8 mouse cellular contexts compared by ENCODE assay signal in the genomic region with DNA sequence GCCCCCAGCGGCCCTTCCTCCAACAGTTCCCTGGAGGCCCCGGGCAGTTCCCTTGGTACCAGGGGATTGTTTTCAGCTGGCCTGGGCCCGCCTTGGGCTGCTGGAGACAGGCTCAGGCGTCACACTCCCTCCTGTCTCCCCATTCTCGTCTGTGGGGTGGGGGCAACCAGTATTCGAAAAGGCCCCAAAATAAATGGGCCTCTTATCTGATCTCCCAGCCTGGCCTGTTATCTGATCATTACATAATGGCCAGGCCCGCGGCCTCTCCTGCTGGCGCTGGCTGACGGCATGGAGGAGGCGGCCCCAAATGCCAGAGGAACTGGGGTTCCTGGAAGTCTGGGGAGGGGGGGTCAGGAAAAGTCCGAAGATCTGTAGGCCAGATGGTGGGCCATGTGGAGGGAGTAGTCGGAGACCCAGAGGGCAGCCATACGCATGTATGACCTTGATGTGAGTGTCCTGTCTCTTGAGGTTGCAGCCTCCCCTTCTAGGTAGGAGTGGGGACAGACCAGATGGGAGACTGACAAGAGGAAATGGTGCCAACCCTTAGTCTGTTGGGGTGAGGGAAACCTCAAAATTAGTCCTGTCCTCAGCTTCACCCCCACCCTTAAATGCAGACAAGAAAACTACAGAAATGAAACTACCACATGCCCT. TPM values are rescaled to one million over a fixed set of nuclear protein-coding genes. Genes with fewer than 3 reads are reported as not detected.
DNase-seq lines count a peak whose midpoint lies in the region; ATAC-seq and TF ChIP-seq lines count a peak whose summit lies in the region.

No protein-coding gene starts in this region.

- H3K79me2 ChIP-seq in liver, adult 2 months (ENCODE audit: control insufficient read depth, insufficient read depth, low read length) = peaks cover 6% of the 10 kb centered on the region; the same call in 1 of the 2 replicates

- no peaks in the 10 kb centered on the region for H3K27me3 ChIP-seq in hindbrain, embryonic 11.5 days (ENCODE audit: control insufficient read depth, insufficient read depth, low read length)
- H3K27me3 ChIP-seq in liver, adult 2 months (ENCODE audit: control insufficient read depth, insufficient read depth, low read length) = no peaks in the 10 kb centered on the region
- H3K27me3 ChIP-seq in splenic B cell, adult 2 months (ENCODE audit: control insufficient read depth, insufficient read depth, low read length, poor library complexity, severe bottlenecking) = no peaks in the 10 kb centered on the region
- H3K27me3 ChIP-seq in forebrain, embryonic 16.5 days (replicated peaks; ENCODE audit: control insufficient read depth, insufficient read depth, low read length) = no peaks in the 10 kb centered on the region
- H3K27me3 ChIP-seq in thymus, adult 2 months (ENCODE audit: control insufficient read depth, insufficient read depth, low read length) = no peaks in the 10 kb centered on the region

- WGBS in hindbrain, embryonic 11.5 days = 77% methylated on average over 14 of the region's 14 CpGs
- 62% methylated on average over 14 of the region's 14 CpGs for WGBS in liver, adult 2 months
- WGBS in forebrain, embryonic 16.5 days = 82% methylated on average over 14 of the region's 14 CpGs
- 67% methylated on average over 14 of the region's 14 CpGs for WGBS in thymus, adult 2 months

- H3K4me1 ChIP-seq in hindbrain, embryonic 11.5 days (replicated peaks; ENCODE audit: control insufficient read depth, insufficient read depth, low read length) = no peaks in the 10 kb centered on the region
- peaks cover 2% of the 10 kb centered on the region; the same call in 1 of the 2 replicates for H3K4me1 ChIP-seq in liver, adult 2 months (ENCODE audit: control insufficient read depth, insufficient read depth, low read length)
- no peaks in the 10 kb centered on the region for H3K4me1 ChIP-seq in forebrain, embryonic 16.5 days (replicated peaks; ENCODE audit: control insufficient read depth, insufficient read depth, low read length)
- H3K4me1 ChIP-seq in thymus, adult 2 months (replicated peaks; ENCODE audit: control insufficient read depth, insufficient read depth, low read length) = 0 out of 2 replicates have a peak, but pooled peaks cover 9% of the 10 kb centered on the region

- TF ChIP-seq POLR2A in liver, adult 2 months (IDR thresholded peaks at IDR 0.05; ENCODE audit: extremely low read depth, insufficient read depth, low read length) = no peak
- TF ChIP-seq POLR2A in thymus, adult 2 months (IDR thresholded peaks at IDR 0.05; ENCODE audit: control insufficient read depth, extremely low read depth, insufficient read depth, low read length, poor library complexity) = no peak

- no peaks in the 10 kb centered on the region for H3K9me3 ChIP-seq in hindbrain, embryonic 11.5 days (ENCODE audit: control insufficient read depth, low read length)
- H3K9me3 ChIP-seq in forebrain, embryonic 16.5 days (ENCODE audit: control insufficient read depth, low read length) = no peaks in the 10 kb centered on the region

- H3K4me2 ChIP-seq in hindbrain, embryonic 11.5 days (replicated peaks; ENCODE audit: low read depth, low read length) = no peak overlapping the region
- H3K4me2 ChIP-seq in forebrain, embryonic 16.5 days (ENCODE audit: low read length) = no peak overlapping the region

- no peak for TF ChIP-seq CTCF in liver, adult 2 months (IDR thresholded peaks at IDR 0.05; ENCODE audit: low read depth, low read length)
- no peak for TF ChIP-seq CTCF in thymus, adult 2 months (IDR thresholded peaks at IDR 0.05; ENCODE audit: borderline replicate concordance, control insufficient read depth, extremely low read depth, insufficient read depth, low read length, poor library complexity)

- 0 out of 2 replicates have a peak overlapping the region, but pooled peaks have one; percentile 37 for H3K27ac ChIP-seq in hindbrain, embryonic 11.5 days (ENCODE audit: low read depth, low read length)
- peak overlapping the region; percentile 62 for H3K27ac ChIP-seq in liver, adult 2 months (replicated peaks; ENCODE audit: insufficient read depth, low read depth, low read length)
- H3K27ac ChIP-seq in forebrain, embryonic 16.5 days (ENCODE audit: low read length) = no peak overlapping the region
- H3K27ac ChIP-seq in thymus, adult 2 months (ENCODE audit: control insufficient read depth, insufficient read depth, low read length) = no peak overlapping the region

- ATAC-seq in hindbrain, embryonic 11.5 days (ENCODE audit: low FRiP score) = no peak
- no peak for ATAC-seq in forebrain, embryonic 16.5 days

- peak; percentile 49 for DNase-seq in kidney, adult 18-20 months
- DNase-seq in kidney, adult 11 months = no peak
- no peak for DNase-seq in hindbrain, embryonic 11.5 days (ENCODE audit: low spot score)
- DNase-seq in liver, adult 2 months (ENCODE audit: extremely low read depth, low read depth, low spot score) = no peak
- peak; percentile 19 for DNase-seq in splenic B cell, adult 2 months (ENCODE audit: low read depth, low spot score)
- no peak for DNase-seq in layer of hippocampus, adult 9-10 months (ENCODE audit: low spot score)
- DNase-seq in thymus, adult 2 months = no peak

- H3K9ac ChIP-seq in hindbrain, embryonic 11.5 days (ENCODE audit: low read depth, low read length) = no peak overlapping the region
- H3K9ac ChIP-seq in liver, adult 2 months (ENCODE audit: low read depth, low read length) = peak overlapping the region; percentile 46
- H3K9ac ChIP-seq in forebrain, embryonic 16.5 days (replicated peaks; ENCODE audit: low read depth, low read length) = no peak overlapping the region

- H3K4me3 ChIP-seq in hindbrain, embryonic 11.5 days (ENCODE audit: low read depth, low read length) = no peak overlapping the region
- H3K4me3 ChIP-seq in liver, adult 2 months (ENCODE audit: insufficient read depth, low read depth, low read length) = peak overlapping the region; percentile 6; the same call in 1 of the 2 replicates
- no peak overlapping the region for H3K4me3 ChIP-seq in forebrain, embryonic 16.5 days (replicated peaks; ENCODE audit: low read length)
- H3K4me3 ChIP-seq in thymus, adult 2 months (ENCODE audit: control insufficient read depth, insufficient read depth, low read length) = no peak overlapping the region

- H3K36me3 ChIP-seq in hindbrain, embryonic 11.5 days (ENCODE audit: control insufficient read depth, insufficient read depth, low read length) = no peaks in the 10 kb centered on the region
- no peaks in the 10 kb centered on the region for H3K36me3 ChIP-seq in liver, adult 2 months (ENCODE audit: control insufficient read depth, insufficient read depth, low read length)
- H3K36me3 ChIP-seq in splenic B cell, adult 2 months (ENCODE audit: control insufficient read depth, insufficient read depth, low read length, poor library complexity, severe bottlenecking) = no peaks in the 10 kb centered on the region
- no peaks in the 10 kb centered on the region for H3K36me3 ChIP-seq in forebrain, embryonic 16.5 days (ENCODE audit: control insufficient read depth, insufficient read depth)
- no peaks in the 10 kb centered on the region for H3K36me3 ChIP-seq in thymus, adult 2 months (ENCODE audit: control insufficient read depth, insufficient read depth, low read length)

RNA-seq across cellular contexts. Expression of a gene that starts 8.5 kb away (rescaled TPM):
- polyA plus RNA-seq in hindbrain, embryonic 11.5 days (2014; fragmentation: Nextera tagmentation; extraction: Ambion mirVana) = 18.1 and 23.1 TPM in 2 replicates
- total RNA-seq in liver, adult 2 months (2014; rRNA removed) = 14.2 and 25.9 TPM in 2 replicates
- polyA plus RNA-seq in liver, adult 2 months (2012; rRNA removed) = 55.0 and 70.8 TPM in 2 replicates
- polyA plus RNA-seq in forebrain, embryonic 16.5 days (2015; fragmentation: Nextera tagmentation; extraction: Ambion mirVana) = 27.3 and 31.9 TPM in 2 replicates
- 62.1 and 66.1 TPM in 2 replicates for polyA plus RNA-seq in thymus, adult 2 months (2012; rRNA removed)

RNA-seq across cellular contexts. Expression of a gene that starts 33.3 kb away (rescaled TPM):
- polyA plus RNA-seq in hindbrain, embryonic 11.5 days (2014; fragmentation: Nextera tagmentation; extraction: Ambion mirVana) = 23.4 and 23.9 TPM in 2 replicates
- 0.47 and 1.4 TPM in 2 replicates for total RNA-seq in liver, adult 2 months (2014; rRNA removed)
- polyA plus RNA-seq in liver, adult 2 months (2012; rRNA removed) = 0.26 and 0.34 TPM in 2 replicates
- 83.8 and 91.2 TPM in 2 replicates for polyA plus RNA-seq in forebrain, embryonic 16.5 days (2015; fragmentation: Nextera tagmentation; extraction: Ambion mirVana)
- 3.6 and 23.5 TPM in 2 replicates for polyA plus RNA-seq in thymus, adult 2 months (2012; rRNA removed)

RNA-seq across cellular contexts. Expression of a gene that starts 49.1 kb away (rescaled TPM):
- polyA plus RNA-seq in hindbrain, embryonic 11.5 days (2014; fragmentation: Nextera tagmentation; extraction: Ambion mirVana) = 11.2 and 13.6 TPM in 2 replicates
- total RNA-seq in liver, adult 2 months (2014; rRNA removed) = 158 and 175 TPM in 2 replicates
- 414 and 481 TPM in 2 replicates for polyA plus RNA-seq in liver, adult 2 months (2012; rRNA removed)
- 21.5 and 23.7 TPM in 2 replicates for polyA plus RNA-seq in forebrain, embryonic 16.5 days (2015; fragmentation: Nextera tagmentation; extraction: Ambion mirVana)
- 61.8 and 65.7 TPM in 2 replicates for polyA plus RNA-seq in thymus, adult 2 months (2012; rRNA removed)

RNA-seq across cellular contexts. Expression of a gene that starts 55.4 kb away (rescaled TPM):
- polyA plus RNA-seq in hindbrain, embryonic 11.5 days (2014; fragmentation: Nextera tagmentation; extraction: Ambion mirVana) = 3.2 and 5.0 TPM in 2 replicates
- 38.0 and 45.6 TPM in 2 replicates for total RNA-seq in liver, adult 2 months (2014; rRNA removed)
- polyA plus RNA-seq in liver, adult 2 months (2012; rRNA removed) = 90.0 and 134 TPM in 2 replicates
- polyA plus RNA-seq in forebrain, embryonic 16.5 days (2015; fragmentation: Nextera tagmentation; extraction: Ambion mirVana) = 18.3 and 21.6 TPM in 2 replicates
- polyA plus RNA-seq in thymus, adult 2 months (2012; rRNA removed) = 18.1 and 25.9 TPM in 2 replicates

RNA-seq across cellular contexts. Expression of a gene that starts 58.0 kb away (rescaled TPM):
- polyA plus RNA-seq in hindbrain, embryonic 11.5 days (2014; fragmentation: Nextera tagmentation; extraction: Ambion mirVana) = 77.3 and 79.9 TPM in 2 replicates
- total RNA-seq in liver, adult 2 months (2014; rRNA removed) = 19.5 and 27.3 TPM in 2 replicates
- polyA plus RNA-seq in liver, adult 2 months (2012; rRNA removed) = 46.6 and 63.7 TPM in 2 replicates
- polyA plus RNA-seq in forebrain, embryonic 16.5 days (2015; fragmentation: Nextera tagmentation; extraction: Ambion mirVana) = 82.2 and 85.0 TPM in 2 replicates
- polyA plus RNA-seq in thymus, adult 2 months (2012; rRNA removed) = 220 and 239 TPM in 2 replicates

Comparison
In these comparisons a context has a peak if more than half of its experiments do, and no peak if none do; other contexts are left out.
1. DNase-seq: peak in kidney, adult 18-20 months (single experiment) and splenic B cell, adult 2 months (single experiment); none in kidney, adult 11 months (single experiment), hindbrain, embryonic 11.5 days (single experiment), liver, adult 2 months (single experiment), layer of hippocampus, adult 9-10 months (single experiment) and thymus, adult 2 months (single experiment).
2. H3K27ac ChIP-seq: peak in hindbrain, embryonic 11.5 days (single experiment) and liver, adult 2 months (single experiment); none in forebrain, embryonic 16.5 days (single experiment) and thymus, adult 2 months (single experiment).